Mouse (Mus musculus): ENCODE data around the gene Pds5a. TPM values are rescaled to one million over a fixed set of nuclear protein-coding genes. Genes with fewer than 3 reads are reported as not detected.
A peak's percentile ranks its signal among the peaks of the same experiment; 100 is the strongest.

Pds5a gene
- polyA plus RNA-seq, 2 experiments, result 82.7 to 90.6 TPM

- no peak overlapping the region for H3K9ac ChIP-seq (ENCODE audit: low read depth, low read length, severe bottlenecking)
- no peak for DNase-seq (ENCODE audit: low spot score)
- no peak for TF ChIP-seq POLR2A (IDR thresholded peaks at IDR 0.05; ENCODE audit: borderline replicate concordance, extremely low read depth, insufficient read depth, insufficient read length)
- 95% methylated on average over 1 of the region's 1 CpGs for WGBS
- no peaks in the 10 kb centered on the region for H3K36me3 ChIP-seq (ENCODE audit: control insufficient read depth, insufficient read depth, low read length)
- H3K27ac ChIP-seq (replicated peaks; ENCODE audit: low read depth, low read length), result no peak overlapping the region
- H3K4me2 ChIP-seq (replicated peaks; ENCODE audit: low read depth, low read length, severe bottlenecking), result no peak overlapping the region
- no peak for ATAC-seq (ENCODE audit: low FRiP score, low read depth)
- no peak overlapping the region for H3K4me3 ChIP-seq (replicated peaks; ENCODE audit: low read length)
- H3K27me3 ChIP-seq (ENCODE audit: control insufficient read depth, insufficient read depth, low read length), result no peaks in the 10 kb centered on the region
- no peaks in the 10 kb centered on the region for H3K9me3 ChIP-seq (ENCODE audit: control insufficient read depth, low read length)
- H3K4me1 ChIP-seq (ENCODE audit: control insufficient read depth, insufficient read depth, low read length), result no peaks in the 10 kb centered on the region
These were observed 13.4 kb upstream of the Pds5a start for GRCm38 (mm10) chr5:65711463-65711862.

- no peaks in the 10 kb centered on the region for H3K4me1 ChIP-seq (ENCODE audit: control insufficient read depth, insufficient read depth, low read length)
- no peaks in the 10 kb centered on the region for H3K9me3 ChIP-seq (ENCODE audit: control insufficient read depth, low read length)
- no peak overlapping the region for H3K9ac ChIP-seq (ENCODE audit: low read depth, low read length, severe bottlenecking)
- no peak for TF ChIP-seq POLR2A (IDR thresholded peaks at IDR 0.05; ENCODE audit: borderline replicate concordance, extremely low read depth, insufficient read depth, insufficient read length)
- no peaks in the 10 kb centered on the region for H3K27me3 ChIP-seq (ENCODE audit: control insufficient read depth, insufficient read depth, low read length)
- ATAC-seq (ENCODE audit: low FRiP score, low read depth), result no peak
- no peak overlapping the region for H3K4me2 ChIP-seq (replicated peaks; ENCODE audit: low read depth, low read length, severe bottlenecking)
- no peak overlapping the region for H3K4me3 ChIP-seq (replicated peaks; ENCODE audit: low read length)
- DNase-seq (ENCODE audit: low spot score), result no peak
- H3K27ac ChIP-seq (replicated peaks; ENCODE audit: low read depth, low read length), result no peak overlapping the region
- 45% methylated on average over 8 of the region's 8 CpGs for WGBS
- no peaks in the 10 kb centered on the region for H3K36me3 ChIP-seq (ENCODE audit: control insufficient read depth, insufficient read depth, low read length)
These were observed 12.2 kb upstream of the Pds5a start for GRCm38 (mm10) chr5:65710267-65710666.

GRCm38 (mm10) chr5:65706979-65707378, 8.9 kb upstream of the Pds5a start:
- Histone ChIP-seq H3K4me2 (replicated peaks; ENCODE audit: low read depth, low read length, severe bottlenecking) (no peak overlapping the region), H3K4me1 (ENCODE audit: control insufficient read depth, insufficient read depth, low read length) (no peaks in the 10 kb centered on the region), H3K4me3 (replicated peaks; ENCODE audit: low read length) (no peak overlapping the region), H3K27ac (replicated peaks; ENCODE audit: low read depth, low read length) (no peak overlapping the region), H3K36me3 (ENCODE audit: control insufficient read depth, insufficient read depth, low read length) (no peaks in the 10 kb centered on the region), H3K27me3 (ENCODE audit: control insufficient read depth, insufficient read depth, low read length) (no peaks in the 10 kb centered on the region), H3K9me3 (ENCODE audit: control insufficient read depth, low read length) (no peaks in the 10 kb centered on the region), H3K9ac (ENCODE audit: low read depth, low read length, severe bottlenecking) (no peak overlapping the region)
- ATAC-seq (ENCODE audit: low FRiP score, low read depth), result no peak
- DNase-seq (ENCODE audit: low spot score), result no peak
- WGBS, result 66% methylated on average over 5 of the region's 5 CpGs
- TF ChIP-seq POLR2A (IDR thresholded peaks at IDR 0.05; ENCODE audit: borderline replicate concordance, extremely low read depth, insufficient read depth, insufficient read length), result no peak

GRCm38 (mm10) chr5:65706171-65706570, 8.1 kb upstream of the Pds5a start:
- 79% methylated on average over 4 of the region's 4 CpGs for WGBS
- Histone ChIP-seq H3K4me1 (ENCODE audit: control insufficient read depth, insufficient read depth, low read length) (no peaks in the 10 kb centered on the region), H3K27me3 (ENCODE audit: control insufficient read depth, insufficient read depth, low read length) (no peaks in the 10 kb centered on the region), H3K9me3 (ENCODE audit: control insufficient read depth, low read length) (no peaks in the 10 kb centered on the region), H3K27ac (replicated peaks; ENCODE audit: low read depth, low read length) (no peak overlapping the region), H3K4me3 (replicated peaks; ENCODE audit: low read length) (no peak overlapping the region), H3K4me2 (replicated peaks; ENCODE audit: low read depth, low read length, severe bottlenecking) (no peak overlapping the region), H3K9ac (ENCODE audit: low read depth, low read length, severe bottlenecking) (no peak overlapping the region), H3K36me3 (ENCODE audit: control insufficient read depth, insufficient read depth, low read length) (no peaks in the 10 kb centered on the region)
- ATAC-seq (ENCODE audit: low FRiP score, low read depth) (no peak; the same call in 1 of the 2 replicates), DNase-seq (ENCODE audit: low spot score) (peak; percentile 23)
- no peak for TF ChIP-seq POLR2A (IDR thresholded peaks at IDR 0.05; ENCODE audit: borderline replicate concordance, extremely low read depth, insufficient read depth, insufficient read length)

- 65% methylated on average over 12 of the region's 12 CpGs for WGBS
These were observed 6.9 kb upstream of the Pds5a start for GRCm38 (mm10) chr5:65704765-65705678.

More at GRCm38 (mm10) chr5:65704765-65705678, 6.9 kb upstream of the Pds5a start:
- Histone ChIP-seq H3K27ac (replicated peaks; ENCODE audit: low read depth, low read length) (no peak overlapping the region), H3K9me3 (ENCODE audit: control insufficient read depth, low read length) (no peaks in the 10 kb centered on the region), H3K36me3 (ENCODE audit: control insufficient read depth, insufficient read depth, low read length) (no peaks in the 10 kb centered on the region), H3K4me3 (replicated peaks; ENCODE audit: low read length) (no peak overlapping the region), H3K4me1 (ENCODE audit: control insufficient read depth, insufficient read depth, low read length) (no peaks in the 10 kb centered on the region), H3K9ac (ENCODE audit: low read depth, low read length, severe bottlenecking) (no peak overlapping the region), H3K27me3 (ENCODE audit: control insufficient read depth, insufficient read depth, low read length) (no peaks in the 10 kb centered on the region), H3K4me2 (replicated peaks; ENCODE audit: low read depth, low read length, severe bottlenecking) (no peak overlapping the region)
- ATAC-seq (ENCODE audit: low FRiP score, low read depth) (no peak), DNase-seq (ENCODE audit: low spot score) (no peak)
- TF ChIP-seq POLR2A (IDR thresholded peaks at IDR 0.05; ENCODE audit: borderline replicate concordance, extremely low read depth, insufficient read depth, insufficient read length), result no peak
